Mouse (Mus musculus) kidney, postnatal 4 days (tissue): ENCODE data around the gene Map1lc3b.
"Not testable (repeated sequence)": the region's sequence is repeated elsewhere in the genome, so short reads cannot be mapped to it uniquely, and the experiment has no call there.

Experiments used
- DNase-seq, 2 experiments: peaks; one replicate each; pipeline ENCODE4 v3.0.0; 2021; ENCODE audit warnings: mixed read lengths in 2 of 2

Gene Map1lc3b

DNA sequence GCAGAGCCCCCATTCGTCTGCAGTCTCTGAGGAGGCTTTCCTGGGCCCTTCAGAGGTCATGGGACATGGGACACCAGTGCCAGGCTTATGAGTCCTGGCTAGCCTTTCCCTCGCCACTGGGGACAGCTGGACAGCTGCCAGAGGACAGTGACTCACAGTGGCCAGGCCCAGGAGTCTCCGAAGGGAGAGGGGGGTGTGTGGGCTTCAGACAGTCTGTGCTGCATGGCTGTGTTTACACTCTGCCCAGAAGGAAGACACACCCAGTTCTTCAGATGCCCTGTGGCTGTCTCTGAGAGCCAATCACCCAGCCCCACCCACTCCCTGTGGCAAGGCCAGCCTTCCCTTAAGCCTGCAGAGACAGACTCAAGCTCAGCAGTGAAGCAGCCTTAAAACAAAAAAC lies 16.9 kb upstream of the Map1lc3b start:
- peak; percentile 63 to 73 for DNase-seq

- no peak for DNase-seq
These were observed 14.5 kb upstream of the Map1lc3b start for GRCm38 (mm10) chr8:121575661-121576060.

DNA sequence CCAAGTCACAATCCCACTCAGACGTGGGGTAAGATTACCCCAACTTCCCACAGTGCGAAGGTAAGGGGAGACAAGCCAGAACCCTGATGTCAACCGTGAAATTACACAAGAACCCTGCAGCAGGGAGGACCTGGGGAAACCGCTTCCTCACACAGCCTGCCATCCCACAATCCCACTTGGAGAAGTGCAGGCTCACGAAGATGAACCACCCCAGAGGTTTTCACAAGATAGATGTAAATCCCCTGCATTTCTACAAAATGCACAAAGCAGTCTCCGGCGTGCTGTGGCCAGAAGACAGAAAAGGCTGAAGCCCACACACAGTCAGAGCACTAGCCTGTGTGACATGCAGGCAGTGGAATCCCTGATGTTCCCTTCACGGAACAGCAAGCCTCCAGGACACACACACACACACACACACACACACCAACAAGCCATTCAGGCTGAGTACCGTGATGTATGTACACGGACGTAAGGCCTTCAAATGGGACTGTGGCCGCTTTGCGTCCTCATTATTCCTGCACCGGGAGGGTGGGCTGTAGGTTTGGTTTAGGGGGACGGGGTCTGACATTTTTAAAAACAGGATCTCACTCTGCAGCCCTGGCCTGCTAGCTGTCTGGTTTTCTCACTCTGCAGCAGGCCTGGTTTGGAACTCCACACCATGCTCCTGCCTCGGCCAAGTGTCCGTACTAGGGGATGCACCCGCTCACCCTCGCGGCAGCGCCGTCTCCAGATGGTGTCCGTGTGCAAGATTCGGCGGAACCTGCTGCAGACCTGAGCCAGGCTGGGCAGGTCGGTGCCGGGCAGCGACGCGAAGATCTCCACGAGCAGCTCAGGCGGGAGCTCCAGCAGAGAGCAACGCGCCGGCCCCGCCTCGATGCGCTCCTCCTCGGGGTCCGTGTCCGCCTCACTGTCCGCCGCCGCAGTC lies 12.1 kb upstream of the Map1lc3b start:
- peak; percentile 46 to 57 for DNase-seq

- DNase-seq, result peak; percentile 98 to 99
These were observed 11.3 kb upstream of the Map1lc3b start, which contains the start of gene Fbxo31 for GRCm38 (mm10) chr8:121578676-121579451. TSS of gene Fbxo31 (minus strand) at chr8:121578806.

DNA sequence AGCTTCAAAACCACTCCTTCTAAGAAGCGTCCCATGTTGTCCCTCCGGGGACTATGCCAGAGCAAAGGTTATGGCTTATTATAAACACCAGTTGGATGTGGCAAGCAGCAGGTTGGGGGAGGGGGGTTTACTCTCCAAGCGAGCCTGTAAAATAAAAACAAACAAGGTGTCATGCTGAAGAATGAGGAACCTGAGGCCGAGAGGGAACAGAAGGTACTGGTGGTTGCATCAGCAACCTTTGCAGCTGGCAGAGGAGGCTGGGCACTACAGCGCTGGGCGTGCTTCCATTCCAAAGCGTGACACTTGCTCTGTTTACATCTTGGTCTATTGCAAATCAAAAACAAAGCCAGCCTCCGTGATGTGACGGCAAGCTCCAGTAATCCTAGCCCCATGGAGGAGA lies 9.7 kb upstream of the Map1lc3b start:
- DNase-seq, result no peak

GRCm38 (mm10) chr8:121583653-121584052 lies 6.5 kb upstream of the Map1lc3b start:
- DNase-seq, result no peak

DNA sequence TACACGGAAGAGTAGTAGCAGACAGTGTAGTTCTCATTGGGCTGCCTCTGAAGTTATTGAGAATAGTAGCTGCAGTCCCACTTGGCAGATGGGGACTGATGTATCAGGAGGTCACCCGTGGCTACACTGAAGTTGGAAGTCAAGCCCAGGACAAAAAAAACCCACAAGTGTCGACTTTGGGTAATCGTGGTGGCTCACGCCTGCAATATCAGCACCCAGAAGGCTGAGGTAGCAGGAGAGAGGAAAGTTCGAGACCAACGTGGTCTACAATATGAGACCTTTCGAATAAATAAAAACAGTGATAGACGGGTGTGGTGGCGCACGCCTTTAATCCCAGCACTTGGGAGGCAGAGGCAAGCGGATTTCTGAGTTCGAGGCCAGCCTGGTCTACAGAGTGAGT lies 5.4 kb upstream of the Map1lc3b start:
- DNase-seq, result no peak

DNA sequence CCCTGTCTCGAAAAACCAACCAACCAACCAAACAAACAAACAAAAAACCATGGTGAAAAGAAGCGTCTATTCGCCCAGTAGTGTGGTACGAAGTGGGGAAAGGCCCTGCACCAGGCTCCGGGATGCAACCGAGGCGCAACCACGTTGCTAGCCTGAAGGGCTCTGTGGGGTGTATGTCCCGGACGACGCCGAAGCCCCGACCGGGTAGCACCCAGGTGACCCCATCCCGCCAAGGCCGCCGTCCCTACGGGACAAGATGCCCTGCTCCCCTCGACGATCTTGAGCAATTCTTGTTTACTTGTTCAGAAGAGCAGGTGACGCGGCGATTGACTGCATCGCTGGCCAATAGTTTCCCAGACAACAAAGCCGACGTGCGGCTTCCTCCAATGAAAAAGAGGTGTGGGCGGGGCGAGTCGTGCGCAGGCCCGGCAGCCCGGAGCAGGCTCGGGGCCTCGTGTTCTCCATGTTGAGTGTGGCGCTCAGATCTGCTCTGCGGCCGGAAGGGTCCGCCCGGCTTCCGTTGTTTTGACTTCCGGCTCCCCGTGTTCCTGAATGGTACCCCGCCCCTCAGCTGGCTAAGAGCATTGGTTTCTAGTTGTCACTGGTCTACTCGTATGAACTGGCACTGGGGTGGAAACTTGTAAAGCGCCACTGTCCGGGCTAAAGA lies 4.9 kb upstream of the Map1lc3b start:
- DNase-seq, result peak; percentile 100

GRCm38 (mm10) chr8:121588750-121589149 lies 1.4 kb upstream of the Map1lc3b start:
- no peak for DNase-seq

DNA sequence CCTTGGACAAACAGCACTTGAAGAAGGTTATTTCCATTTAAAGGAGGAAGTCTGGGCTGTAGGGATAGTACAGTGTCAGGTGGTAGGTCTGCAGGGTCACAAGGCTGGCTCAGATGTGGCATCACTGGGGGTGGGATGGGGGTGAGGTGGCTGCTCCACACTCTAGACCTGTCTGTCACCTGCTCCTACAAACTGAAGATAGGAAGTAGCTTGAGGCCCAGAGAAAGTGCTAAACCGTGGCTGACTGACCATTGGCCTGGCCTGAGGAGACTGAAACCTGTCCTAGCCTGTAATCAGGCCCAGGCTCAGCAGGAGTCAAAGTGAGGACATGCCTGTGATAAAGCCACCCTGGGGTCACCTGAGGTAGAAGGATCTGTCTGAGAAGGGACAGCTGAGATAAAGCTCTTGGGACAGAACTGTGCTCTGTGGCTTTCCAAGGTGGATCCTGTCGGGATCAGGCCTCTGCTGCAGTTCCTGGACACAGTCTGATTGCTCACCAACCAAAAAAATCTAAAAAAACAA lies 895 bp upstream of the Map1lc3b start:
- DNase-seq, result no peak

GRCm38 (mm10) chr8:121591178-121592066 lies 1.3 kb downstream of the Map1lc3b start:
- DNase-seq, result peak; percentile 63 to 72

GRCm38 (mm10) chr8:121593293-121593692 lies 3.1 kb downstream of the Map1lc3b start:
- DNase-seq, result no peak

GRCm38 (mm10) chr8:121593983-121594382 lies 3.8 kb downstream of the Map1lc3b start:
- DNase-seq, result peak; percentile 38 to 61

GRCm38 (mm10) chr8:121597492-121597891 lies 7.3 kb downstream of the Map1lc3b start:
- not testable (repeated sequence) for DNase-seq

GRCm38 (mm10) chr8:121598190-121598589 lies 8.0 kb downstream of the Map1lc3b start:
- DNase-seq, result no peak

DNA sequence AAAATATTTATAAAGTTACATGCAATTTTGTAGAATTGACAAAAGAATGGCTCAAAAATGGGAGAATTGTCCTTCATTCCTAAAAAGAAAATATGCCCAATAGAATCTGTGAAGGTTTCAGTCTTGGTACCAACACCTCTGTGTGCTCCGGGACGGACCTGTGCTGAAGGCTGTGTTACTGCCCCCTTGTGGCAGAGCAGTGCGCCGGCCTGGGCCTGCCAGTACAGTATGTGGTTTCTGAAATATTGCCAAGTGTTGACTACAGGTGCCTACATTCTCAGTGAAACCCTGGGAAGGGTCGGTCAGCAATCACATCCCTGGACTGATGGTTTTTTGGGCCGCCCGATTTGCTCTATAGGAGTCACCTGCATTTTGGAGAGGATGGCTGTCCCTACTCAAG lies 8.7 kb downstream of the Map1lc3b start:
- DNase-seq, result peak; percentile 89 to 92

DNA sequence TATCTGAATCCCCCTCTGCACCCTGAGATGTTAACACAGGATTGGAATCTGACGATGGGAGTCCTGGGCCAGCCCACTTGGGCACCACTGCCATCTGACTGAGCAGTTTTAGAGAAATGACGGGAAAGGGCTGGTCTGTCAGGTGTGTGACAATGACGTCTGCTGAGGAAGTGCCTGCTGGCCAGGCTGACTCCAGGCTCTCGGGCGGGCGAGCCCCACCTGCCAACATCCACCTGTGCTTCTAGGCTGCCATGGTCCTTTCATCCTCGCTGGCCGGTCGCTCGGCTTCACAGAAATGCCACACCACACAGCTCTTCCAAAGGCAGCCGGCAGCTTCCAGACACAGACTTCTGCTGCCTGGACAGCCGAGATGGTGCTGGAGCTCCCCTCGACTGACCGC lies 9.7 kb downstream of the Map1lc3b start:
- DNase-seq, result no peak

DNA sequence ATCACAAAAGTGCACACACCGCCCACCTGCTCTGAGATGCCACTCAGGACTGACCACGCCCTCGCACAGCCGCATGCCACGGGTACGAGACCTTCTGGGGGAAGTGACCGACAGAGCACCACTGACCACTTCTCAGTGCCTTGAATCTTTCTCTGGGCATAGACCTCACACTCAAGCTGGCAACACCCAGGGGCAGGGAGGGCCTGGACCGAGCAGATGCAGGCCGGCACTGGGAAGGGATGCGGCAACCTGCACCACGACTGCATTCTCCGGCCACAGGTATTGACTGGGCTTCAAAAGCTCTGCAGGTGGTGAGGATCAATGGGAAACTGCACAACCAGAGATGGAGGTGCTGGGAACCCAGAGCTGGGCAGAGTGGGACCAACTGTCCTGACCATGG lies 12.2 kb downstream of the Map1lc3b start:
- no peak for DNase-seq

- DNase-seq, result peak; percentile 82 to 88
These were observed 12.7 kb downstream of the Map1lc3b start for GRCm38 (mm10) chr8:121602860-121603259.

- no peak for DNase-seq
These were observed 13.6 kb downstream of the Map1lc3b start for GRCm38 (mm10) chr8:121603801-121604200.

DNA sequence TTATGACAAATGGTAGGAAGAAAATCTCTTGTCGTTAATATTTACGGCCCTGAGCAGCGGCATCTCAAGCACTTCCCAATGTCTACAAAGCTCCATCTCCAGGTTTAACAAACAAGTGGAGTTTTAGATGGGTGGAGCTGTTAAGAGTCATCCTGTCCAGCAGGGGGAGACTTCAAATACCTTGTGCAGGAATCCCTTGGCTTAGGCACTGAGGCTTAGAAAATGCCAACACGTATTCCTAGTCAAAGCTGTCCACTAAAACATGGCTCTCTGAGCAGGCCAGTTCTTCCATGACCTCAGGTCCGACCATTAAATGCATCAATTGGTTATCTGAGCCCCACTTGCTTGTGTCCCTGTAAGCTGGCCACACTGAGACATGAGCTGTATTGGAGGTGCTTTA lies 17.5 kb downstream of the Map1lc3b start:
- no peak for DNase-seq

DNA sequence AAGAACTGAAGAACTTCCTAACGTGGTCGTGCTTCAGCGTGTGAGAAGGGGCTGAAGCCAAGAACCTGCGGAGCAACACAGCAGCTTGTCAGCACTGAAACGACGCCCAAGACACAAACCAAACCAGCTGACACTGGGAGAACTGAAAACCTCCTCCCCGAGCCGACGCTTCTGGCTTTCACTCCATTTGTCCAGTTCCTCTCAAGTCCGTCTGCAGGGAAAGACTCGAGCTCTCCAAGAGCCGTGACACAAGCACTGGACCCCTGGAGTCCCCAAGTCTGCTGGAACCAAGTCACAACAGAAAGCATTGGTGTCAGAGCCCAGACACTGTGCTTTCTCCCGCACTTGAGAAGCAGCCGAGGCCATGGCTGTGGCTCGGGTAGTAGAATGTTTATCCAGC lies 19.1 kb downstream of the Map1lc3b start:
- DNase-seq, result no peak
